Mouse (Mus musculus): Measurements from ENCODE around the gene Ankub1. TPM values are rescaled to one million over a fixed set of nuclear protein-coding genes. Genes with fewer than 3 reads are reported as not detected.

Gene Ankub1
- total RNA-seq, 2 experiments from 2014 or later = not detected

- DNase-seq = no peak
Measured at GRCm38 (mm10) chr3:57637596-57637995, 55.0 kb downstream of the Ankub1 start.

DNA sequence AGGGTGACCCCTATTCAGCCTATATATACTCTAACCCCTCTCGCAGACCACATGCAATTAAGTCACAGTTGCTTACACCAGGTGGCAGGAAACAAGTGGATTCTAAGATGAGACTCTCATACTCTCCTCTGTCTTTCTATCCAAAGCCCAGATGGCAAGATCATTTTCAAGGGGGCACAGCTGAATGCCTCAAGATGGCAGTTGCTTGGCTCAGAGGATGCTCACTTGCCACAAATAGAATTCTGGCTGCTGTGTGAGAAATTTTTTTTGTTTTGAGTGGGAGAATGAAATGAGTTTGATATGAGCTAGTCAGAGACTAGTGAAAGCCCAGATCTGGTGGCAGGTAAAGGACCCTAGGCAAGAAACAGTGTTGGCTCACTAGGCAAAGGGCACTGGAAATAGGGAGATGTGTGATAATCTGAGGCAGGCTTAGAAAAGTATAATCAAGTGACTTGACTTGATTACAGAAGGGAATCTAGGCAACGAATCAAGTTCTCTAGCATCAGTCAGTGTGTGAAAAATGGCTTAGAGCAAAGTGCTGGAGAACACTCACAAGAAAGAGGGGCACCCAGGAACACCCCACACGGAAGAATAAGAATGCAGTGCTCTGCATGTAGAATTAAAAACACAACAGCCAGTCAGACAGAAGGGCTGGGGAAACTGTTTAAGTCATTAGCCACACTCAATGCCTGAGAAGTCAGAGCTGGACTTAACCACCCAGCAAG is 57.7 kb downstream of the Ankub1 start:
- no peak for DNase-seq

DNA sequence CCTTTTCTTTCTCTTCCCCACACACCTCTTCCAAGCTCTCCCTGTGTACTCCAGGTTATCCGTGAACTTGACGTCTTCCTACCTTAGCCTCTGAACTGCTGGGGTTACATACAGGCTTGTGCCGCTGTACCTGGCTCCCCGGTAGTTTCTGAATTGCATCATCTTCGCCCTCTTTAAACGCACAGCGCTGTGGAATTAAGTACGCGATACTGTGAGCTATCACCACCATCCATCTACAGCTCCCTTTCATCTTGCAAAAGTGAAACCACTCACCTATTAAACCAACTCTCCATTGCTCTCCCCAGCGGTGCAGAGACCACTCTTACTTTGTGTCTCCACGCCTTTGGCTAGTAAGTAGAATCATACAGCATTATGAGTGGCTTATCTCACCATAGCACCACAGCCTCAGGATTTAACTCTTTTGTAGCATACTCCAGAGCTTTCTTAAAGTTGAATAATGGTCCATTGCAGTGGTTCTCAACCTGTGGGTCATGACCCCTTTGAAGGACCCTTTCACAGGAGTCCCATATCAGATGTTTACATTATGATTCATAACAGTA is 65.6 kb downstream of the Ankub1 start:
- no peak for DNase-seq

GRCm38 (mm10) chr3:57625275-57625997 is 67.2 kb downstream of the Ankub1 start:
- DNase-seq = peak; percentile 78

DNA sequence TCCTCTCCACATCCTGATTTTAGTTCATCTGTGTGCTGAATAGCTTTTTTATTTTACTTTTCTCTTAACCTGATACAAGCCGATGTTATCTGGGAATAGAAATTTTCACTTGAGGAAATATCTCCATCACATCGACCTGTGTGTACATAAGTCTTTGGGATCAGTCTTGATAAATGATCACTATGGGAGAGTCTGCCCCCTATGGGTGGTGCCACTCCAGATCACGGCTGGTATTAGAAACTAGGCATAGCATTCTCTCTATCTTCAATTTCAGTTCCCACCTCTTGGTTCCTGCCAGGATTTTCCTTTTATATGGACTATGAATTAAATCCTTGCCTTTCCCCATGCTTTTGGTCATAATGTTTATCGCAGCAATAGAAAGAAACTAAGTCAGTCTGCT is 72.9 kb downstream of the Ankub1 start:
- peak; percentile 21 for DNase-seq

DNA sequence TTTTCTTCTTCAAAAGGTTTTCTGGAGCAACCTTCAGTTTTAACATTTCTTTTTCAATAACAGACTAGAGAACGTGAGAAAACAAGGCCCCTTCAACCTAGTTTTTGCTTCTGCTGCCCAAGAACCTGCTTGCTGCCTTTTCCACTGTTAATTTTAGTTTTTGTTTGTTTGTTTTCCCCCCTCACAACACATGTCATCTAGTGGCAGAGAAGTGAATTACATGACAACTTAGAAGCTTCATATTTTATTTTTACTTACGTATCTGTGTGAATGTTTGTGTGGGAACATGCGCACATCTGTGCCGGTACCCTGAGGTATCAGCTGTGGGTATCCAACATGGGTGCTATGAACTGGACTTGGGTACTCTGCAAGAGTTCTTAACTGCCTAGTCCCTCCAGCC is 76.9 kb downstream of the Ankub1 start:
- DNase-seq = no peak

DNA sequence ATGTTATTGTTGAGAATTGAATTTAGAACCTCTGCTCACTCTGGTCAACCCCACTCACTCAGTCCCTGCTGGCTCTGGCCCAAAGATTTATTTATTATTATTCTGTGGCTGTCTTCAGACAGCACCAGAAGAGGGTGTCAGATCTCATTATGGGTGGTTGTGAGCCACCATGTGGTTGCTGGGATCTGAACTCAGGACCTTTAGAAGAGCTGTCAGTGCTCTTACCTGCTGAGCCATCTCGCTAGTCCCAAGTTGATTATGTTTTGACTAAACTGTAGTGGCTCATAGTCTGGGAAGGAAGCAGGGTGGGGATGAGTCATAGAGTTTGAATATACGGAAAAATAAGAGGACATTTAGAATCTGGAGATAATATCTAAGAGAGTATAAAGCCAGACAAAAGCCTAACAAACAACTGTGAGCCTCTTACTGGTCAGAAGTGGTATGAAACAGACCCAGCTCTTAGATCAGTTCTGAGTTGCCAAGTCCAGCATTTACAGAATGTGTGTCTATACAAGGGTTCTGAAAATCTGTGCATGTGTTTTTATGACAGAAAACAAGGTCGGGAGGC is 80.1 kb downstream of the Ankub1 start:
- DNase-seq = no peak

DNA sequence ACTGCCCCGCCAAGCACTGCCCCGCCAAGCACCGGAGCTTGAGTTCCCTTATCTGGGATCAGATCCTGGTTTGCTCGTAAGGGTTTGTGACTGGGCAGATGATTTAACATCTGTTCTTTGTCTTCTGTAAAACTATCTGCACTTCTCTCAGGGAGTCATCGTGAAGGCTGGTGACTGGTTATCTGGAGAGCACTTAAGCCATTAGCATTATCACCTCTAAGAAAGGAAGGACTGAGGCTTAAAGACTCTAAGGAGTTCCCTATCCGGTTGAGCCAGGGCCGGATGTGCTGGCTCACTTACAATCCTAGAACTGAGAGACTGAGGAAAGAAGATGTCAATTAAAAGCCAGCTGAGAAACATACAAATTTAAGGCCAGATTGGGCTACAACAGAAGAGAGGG is 80.8 kb downstream of the Ankub1 start:
- no peak for DNase-seq

Small RNA genes lying within 50 kb of the gene (microRNA-seq; reads per million reads assigned to microRNA genes)
- gene Mir6377 = 0 reads per million in 2 experiments

Other genes with a start within 250 kb of the Ankub1 start
- gene Wwtr1, start 116.9 kb downstream of the Ankub1 start, total RNA-seq (2021) = 10 to 100 TPM; 49.1 to 52.7 TPM
- gene Commd2, start 41.1 kb downstream of the Ankub1 start, total RNA-seq (2021) = 10 to 100 TPM; 17.5 to 18.8 TPM
- gene Rnf13, start 43.3 kb upstream of the Ankub1 start, total RNA-seq (2021) = 10 to 100 TPM; 35.1 to 36.8 TPM
- 100 to 1,000 TPM; 118 to 139 TPM for gene Pfn2, start 155.3 kb upstream of the Ankub1 start, total RNA-seq (2021)

All from gastrocnemius, postnatal 10 days (tissue).